Mouse (Mus musculus) hindbrain, postnatal 0 days (tissue): ENCODE data around the gene Nup214. TPM values are rescaled to one million over a fixed set of nuclear protein-coding genes. Genes with fewer than 3 reads are reported as not detected.

ENCODE experiments used
- ATAC-seq: fragments of 200-750 bp; cut with Nextera tagmentation; 2 replicates; pipeline ENCODE4 v1.8.0; 2017; ENCODE audit warnings: mild to moderate bottlenecking, moderate TSS enrichment, moderate library complexity
- DNase-seq: peaks from one replicate; pipeline ENCODE4 v3.0.0-alpha.2; 2015; ENCODE audit warnings: low spot score
- H3K27ac ChIP-seq: fragments of 300-500 bp; sonication (generic); 2 replicates; pipeline ENCODE4 v1.5.1; 2014; ENCODE audit warnings: mild to moderate bottlenecking
- H3K27me3 ChIP-seq: fragments of 300-500 bp; sonication (generic); 2 replicates; pipeline ENCODE4 v1.6.1; 2014; ENCODE audit warnings: low read length, mixed read lengths; ENCODE audit not compliant: insufficient read depth
- H3K36me3 ChIP-seq: fragments of 300-500 bp; sonication (generic); 2 replicates; pipeline ENCODE4 v1.6.1; 2014; ENCODE audit warnings: low read length, mixed read lengths; ENCODE audit not compliant: insufficient read depth
- H3K4me1 ChIP-seq: fragments of 300-500 bp; sonication (generic); 2 replicates; pipeline ENCODE4 v1.6.1; 2014; ENCODE audit warnings: antibody characterized with exemption, low read length, mixed read lengths; ENCODE audit not compliant: insufficient read depth
- H3K4me2 ChIP-seq: fragments of 300-500 bp; sonication (generic); 2 replicates; pipeline ENCODE4 v1.6.1; 2014; ENCODE audit warnings: low read depth, mild to moderate bottlenecking, low read length, moderate library complexity, mixed read lengths
- H3K4me3 ChIP-seq: fragments of 300-500 bp; sonication (generic); 2 replicates; pipeline ENCODE4 v1.5.1; 2014; ENCODE audit warnings: low read length
- H3K9ac ChIP-seq: fragments of 300-500 bp; sonication (generic); replicated peaks from 2 replicates; pipeline ENCODE4 v1.6.1; 2014; ENCODE audit warnings: mild to moderate bottlenecking, low read length, moderate library complexity, mixed read lengths
- H3K9me3 ChIP-seq: fragments of 300-500 bp; sonication (generic); 2 replicates; pipeline ENCODE4 v1.6.1; 2016; ENCODE audit warnings: low read length, mixed read lengths
- CTCF ChIP-seq: IDR thresholded peaks from 2 replicates; pipeline ENCODE4 v1.5.1; 2016; ENCODE audit warnings: antibody characterized with exemption, control low read depth, low read depth
- WGBS: fragments of 180-500 bp; shearing (Covaris S2); extraction: QIAGEN DNeasy Blood & Tissue Kit; methylation state at CpG from one replicate; pipeline ENCODE4 v1.1.7; 2014; 5-methylcytosine and 5-hydroxymethylcytosine counted together
- microRNA-seq, 2 experiments: library from miRNA; unstranded; fragments of <30 nt; microRNA quantifications; one replicate each; pipeline ENCODE4; 2016
- polyA plus RNA-seq: library from polyadenylated mRNA; unstranded; fragments of >200 nt; fragmentation: Nextera tagmentation; extraction: Ambion mirVana; gene quantifications from 2 replicates; pipeline ENCODE4 v1.2.1, GENCODE M21; 2015
- total RNA-seq: library from RNA; depleted of rRNA; stranded (reverse); fragments of >200 nt; gene quantifications from 2 replicates; pipeline ENCODE4 v1.2.3, GENCODE M21; 2014; rRNA removed

Gene Nup214
- total and polyA plus RNA-seq, 2 experiments from 2014 or later, result 29.3 to 65.3 TPM

GRCm38 (mm10) chr2:32096122-32096420, 121.8 kb downstream of the Nup214 start:
- no peak for TF ChIP-seq CTCF
- Histone ChIP-seq H3K27ac (peak overlapping the region; percentile 85), H3K4me3 (peak overlapping the region; percentile 58), H3K9ac (peak overlapping the region; percentile 86), H3K27me3 (no peaks in the 10 kb centered on the region), H3K4me2 (peak overlapping the region; percentile 79), H3K9me3 (no peaks in the 10 kb centered on the region), H3K4me1 (peaks cover 18% of the 10 kb centered on the region), H3K36me3 (no peaks in the 10 kb centered on the region)
- no peak; the same call in 1 of the 2 replicates for ATAC-seq
- DNase-seq, result no peak
- WGBS, result 57% methylated on average over 10 of the region's 10 CpGs

GRCm38 (mm10) chr2:32102944-32103343, 128.7 kb downstream of the Nup214 start:
- no peak for DNase-seq
- no peaks in the 10 kb centered on the region for H3K36me3 ChIP-seq
- no peaks in the 10 kb centered on the region for H3K4me1 ChIP-seq
- WGBS, result 57% methylated on average over 5 of the region's 5 CpGs
- no peaks in the 10 kb centered on the region for H3K9me3 ChIP-seq
- H3K27me3 ChIP-seq, result no peaks in the 10 kb centered on the region
- ATAC-seq, result no peak
- H3K4me2 ChIP-seq, result no peak overlapping the region
- H3K27ac ChIP-seq, result no peak overlapping the region
- TF ChIP-seq CTCF, result no peak
- no peak overlapping the region for H3K4me3 ChIP-seq
- no peak overlapping the region for H3K9ac ChIP-seq

- no peaks in the 10 kb centered on the region for H3K36me3 ChIP-seq
Measured at GRCm38 (mm10) chr2:32103557-32103956, 129.3 kb downstream of the Nup214 start.

More at GRCm38 (mm10) chr2:32103557-32103956, 129.3 kb downstream of the Nup214 start:
- Histone ChIP-seq H3K4me1 (no peaks in the 10 kb centered on the region), H3K27ac (no peak overlapping the region), H3K9ac (no peak overlapping the region), H3K4me2 (no peak overlapping the region), H3K9me3 (no peaks in the 10 kb centered on the region), H3K4me3 (no peak overlapping the region), H3K27me3 (no peaks in the 10 kb centered on the region)
- ATAC-seq, result no peak
- WGBS, result 75% methylated on average over 7 of the region's 7 CpGs
- DNase-seq, result no peak
- TF ChIP-seq CTCF, result no peak

Small RNA genes lying within 50 kb of the gene (microRNA-seq; reads per million reads assigned to microRNA genes)
- 0.88 to 1.1 reads per million in 2 experiments for gene Mir7674

Other genes starting within 250 kb of the Nup214 start
- not detected in 2 replicates for gene Qrfp, start 163.9 kb upstream of the Nup214 start, total RNA-seq
- 0.06 TPM in 1 of 2 replicates, not detected in the other for gene Qrfp, start 163.9 kb upstream of the Nup214 start, polyA plus RNA-seq
- 27.3 and 28.9 TPM in 2 replicates for gene Fibcd1, start 128.4 kb upstream of the Nup214 start, total RNA-seq
- 8.7 and 9.1 TPM in 2 replicates for gene Fibcd1, start 128.4 kb upstream of the Nup214 start, polyA plus RNA-seq
- 11.6 and 12.9 TPM in 2 replicates for gene Lamc3, start 87.1 kb upstream of the Nup214 start, total RNA-seq
- gene Lamc3, start 87.1 kb upstream of the Nup214 start, polyA plus RNA-seq, result 2.0 and 2.1 TPM in 2 replicates
- 13.2 and 15.5 TPM in 2 replicates for gene Aif1l, start 24.3 kb upstream of the Nup214 start, total RNA-seq
- 16.2 and 18.2 TPM in 2 replicates for gene Aif1l, start 24.3 kb upstream of the Nup214 start, polyA plus RNA-seq
- 0.83 and 1.3 TPM in 2 replicates for gene Fam78a, start 110.4 kb downstream of the Nup214 start, total RNA-seq
- 0.21 and 0.39 TPM in 2 replicates for gene Fam78a, start 110.4 kb downstream of the Nup214 start, polyA plus RNA-seq
- gene Plpp7, start 121.1 kb downstream of the Nup214 start, total RNA-seq, result 39.2 and 50.5 TPM in 2 replicates
- 28.2 and 28.3 TPM in 2 replicates for gene Plpp7, start 121.1 kb downstream of the Nup214 start, polyA plus RNA-seq
- 188 and 206 TPM in 2 replicates for gene Prrc2b, start 176.6 kb downstream of the Nup214 start, total RNA-seq
- gene Prrc2b, start 176.6 kb downstream of the Nup214 start, polyA plus RNA-seq, result 44.8 and 55.9 TPM in 2 replicates